Mouse (Mus musculus) E14TG2a.4 (cell line): Measurements from ENCODE around the gene Rnf157.

Experiments
- CTCF ChIP-seq: conservative IDR thresholded peaks from 2 replicates; pipeline ENCODE4 v1.5.1; 2014; ENCODE audit warnings: low read length
- NANOG ChIP-seq: IDR thresholded peaks from 2 replicates; pipeline ENCODE4 v1.6.1; 2014; ENCODE audit warnings: borderline replicate concordance, low read length, mixed read lengths
- POU5F1 ChIP-seq: IDR thresholded peaks from 2 replicates; pipeline ENCODE4 v1.6.1; 2014; ENCODE audit warnings: low read length, borderline replicate concordance

DNA sequence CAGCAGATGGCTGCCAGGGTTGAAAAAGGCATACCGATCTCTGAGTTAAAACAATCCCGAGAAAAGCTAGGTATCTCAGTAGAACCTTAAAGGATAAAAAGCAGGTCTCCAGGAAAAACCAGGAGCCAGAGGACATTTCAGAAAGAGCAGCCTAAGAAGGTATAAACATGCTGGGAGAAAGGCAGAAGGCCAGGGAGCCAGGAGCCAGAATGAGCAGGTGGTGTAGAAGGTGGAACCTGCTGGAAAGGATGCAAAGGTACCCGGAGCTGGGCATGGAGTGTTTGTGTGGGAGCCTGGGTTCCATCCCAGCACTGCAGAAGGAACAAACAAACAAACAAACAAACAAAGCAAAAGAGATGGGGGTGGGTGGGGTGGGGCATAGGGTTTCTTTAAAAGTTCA, 36.5 kb upstream of the Rnf157 start:
- TF ChIP-seq NANOG (no peak), CTCF (no peak), POU5F1 (no peak)
